Mouse (Mus musculus): ENCODE results near the gene Gm49342.
A peak's percentile ranks its signal among the peaks of the same experiment; 100 is the strongest.
"Not testable (repeated sequence)": the region's sequence is repeated elsewhere in the genome, so short reads cannot be mapped to it uniquely, and the experiment has no call there.

The Gm49342 gene

DNA sequence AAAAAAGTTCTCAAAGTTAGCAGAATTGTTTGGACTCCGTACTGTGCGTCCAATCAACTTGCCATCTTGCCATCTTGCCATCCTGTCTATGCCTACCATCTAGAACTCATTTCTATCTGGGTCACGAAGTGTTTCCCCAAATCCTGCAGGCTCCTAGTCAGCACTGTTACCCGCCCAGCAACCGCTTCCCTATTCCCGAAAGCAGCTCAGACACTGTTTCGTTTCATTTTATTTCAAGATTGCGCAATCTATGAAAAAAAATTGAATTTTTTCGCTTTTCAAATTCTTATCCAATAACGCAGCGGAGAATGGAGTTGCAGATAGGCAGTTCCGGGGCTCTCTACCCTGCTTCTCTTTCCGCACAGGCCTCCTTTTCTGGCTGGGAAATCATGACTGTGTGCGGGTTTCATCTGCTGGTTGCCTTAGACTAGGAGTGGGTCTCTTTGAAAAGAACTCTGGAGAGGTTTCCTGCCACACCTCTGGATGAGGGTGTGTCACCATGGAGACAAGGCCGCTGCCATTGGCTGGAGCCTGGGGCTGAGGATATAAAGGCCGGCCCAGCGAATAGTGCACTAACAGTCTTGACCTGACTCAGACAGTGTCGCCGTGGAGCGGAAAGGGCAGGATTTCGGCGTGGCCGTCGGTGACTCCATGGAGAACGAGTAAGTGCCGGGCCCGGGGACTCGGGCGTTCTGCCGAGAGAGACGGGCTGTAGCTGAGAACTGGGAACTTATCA is at the start of gene Gm49342:
Gm49342 (plus strand) TSS at position 586 of the 736 bp plus-strand sequence.
- DNase-seq = peak; percentile 77

DNA sequence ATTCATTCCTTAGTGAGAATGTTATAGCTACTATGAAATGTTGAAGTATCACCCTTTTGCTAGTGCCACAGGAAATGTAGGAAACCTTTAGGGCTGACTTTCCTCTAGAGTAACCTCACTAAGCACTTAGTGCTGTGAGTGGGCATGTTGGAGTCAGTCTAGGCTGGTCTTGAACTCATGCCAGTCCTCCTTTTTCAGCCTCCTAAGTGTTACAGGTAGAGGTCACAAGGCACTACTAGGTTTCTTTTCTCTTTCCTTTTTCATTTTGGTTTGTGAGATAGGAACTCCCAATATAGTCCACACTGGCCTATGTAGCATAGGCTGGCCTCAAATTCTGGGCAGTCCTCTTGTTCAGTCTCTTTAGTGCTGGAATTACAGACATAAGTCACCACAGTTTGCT is 48.9 kb upstream of the Gm49342 start:
- DNase-seq = no peak

GRCm38 (mm10) chr14:50895985-50896746 is 48.2 kb upstream of the Gm49342 start:
- no peak for DNase-seq

DNA sequence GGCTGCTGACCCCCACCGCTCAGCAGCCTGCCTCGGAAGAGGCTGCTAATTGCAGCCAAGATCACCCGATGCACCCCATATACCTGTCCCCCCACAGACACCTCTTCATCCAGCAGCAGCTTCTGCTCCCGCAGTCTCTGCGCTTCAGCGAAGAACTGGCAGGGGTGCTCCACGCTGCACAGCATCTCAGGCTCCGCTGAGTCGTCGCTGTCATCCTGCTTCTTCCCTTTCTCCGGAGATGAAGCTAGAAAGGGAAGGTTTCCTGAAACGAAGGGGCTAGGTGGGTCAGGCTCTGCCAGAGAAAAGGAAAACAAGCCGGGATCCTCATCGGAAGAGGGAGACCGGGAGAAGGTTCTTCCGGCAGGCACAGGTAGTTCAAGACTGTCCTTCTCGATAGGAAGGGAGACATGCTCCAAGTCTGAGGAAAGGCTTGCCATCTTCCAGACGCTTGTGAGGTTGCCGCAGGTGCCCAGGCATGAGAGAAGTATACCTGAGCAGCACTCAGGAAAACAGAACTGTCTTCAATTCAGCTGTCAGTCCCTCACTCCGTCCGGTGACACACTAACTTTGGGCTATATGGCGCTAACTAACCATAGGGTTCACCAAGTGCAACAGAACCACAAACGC is 47.5 kb upstream of the Gm49342 start:
- peak; percentile 36 for DNase-seq

DNA sequence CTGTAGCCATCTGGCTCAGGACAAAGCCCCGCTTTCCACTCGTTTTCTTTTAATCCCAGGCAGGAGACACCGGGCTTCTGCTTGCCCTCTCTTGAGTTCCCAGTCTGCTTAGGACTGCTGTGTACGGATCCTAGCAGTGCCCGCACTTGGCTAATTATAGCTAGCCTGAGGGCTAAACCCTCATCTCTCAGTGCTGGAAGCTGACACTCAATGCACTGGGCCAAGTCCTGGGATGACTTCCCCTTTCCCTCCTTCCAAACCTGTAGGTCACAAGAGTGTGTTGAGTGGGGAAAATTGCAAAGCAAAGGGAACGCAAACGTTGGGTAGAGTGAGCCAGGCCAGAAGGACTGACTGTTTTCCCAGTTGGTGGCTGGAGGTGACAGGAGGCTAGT is 46.9 kb upstream of the Gm49342 start, which contains the start of gene Klhl33:
Klhl33 (minus strand) TSS at position 134 of the 392 bp plus-strand sequence.
- DNase-seq = no peak

GRCm38 (mm10) chr14:50897992-50898391 is 46.3 kb upstream of the Gm49342 start:
- not testable (repeated sequence) for DNase-seq

GRCm38 (mm10) chr14:50903973-50904827 is 40.1 kb upstream of the Gm49342 start:
- no peak for DNase-seq

GRCm38 (mm10) chr14:50904828-50905129 is 39.5 kb upstream of the Gm49342 start:
- no peak for DNase-seq

DNA sequence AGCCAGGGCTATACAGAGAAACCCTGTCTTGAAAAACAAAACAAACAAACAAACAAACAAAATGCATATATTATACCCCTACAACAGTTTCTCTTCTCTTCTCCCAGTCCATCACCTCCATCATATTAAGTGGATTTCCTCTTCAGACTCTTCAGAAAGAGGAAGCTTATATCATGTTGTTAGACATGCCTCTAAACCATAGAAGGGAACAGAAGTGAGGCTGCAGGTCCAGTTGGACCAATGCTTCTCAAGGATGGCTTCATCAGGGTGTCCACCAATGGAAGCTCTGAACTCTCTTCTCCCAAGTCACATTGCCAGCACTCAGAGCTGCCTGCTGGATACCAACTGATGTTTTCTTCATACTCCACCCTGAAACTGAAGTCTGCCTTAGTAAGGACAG is 39.0 kb upstream of the Gm49342 start:
- not testable (repeated sequence) for DNase-seq

- DNase-seq = no peak
Measured at GRCm38 (mm10) chr14:50908126-50908525, 36.2 kb upstream of the Gm49342 start.

- no peak for DNase-seq
Measured at GRCm38 (mm10) chr14:50911356-50911755, 33.0 kb upstream of the Gm49342 start.

DNA sequence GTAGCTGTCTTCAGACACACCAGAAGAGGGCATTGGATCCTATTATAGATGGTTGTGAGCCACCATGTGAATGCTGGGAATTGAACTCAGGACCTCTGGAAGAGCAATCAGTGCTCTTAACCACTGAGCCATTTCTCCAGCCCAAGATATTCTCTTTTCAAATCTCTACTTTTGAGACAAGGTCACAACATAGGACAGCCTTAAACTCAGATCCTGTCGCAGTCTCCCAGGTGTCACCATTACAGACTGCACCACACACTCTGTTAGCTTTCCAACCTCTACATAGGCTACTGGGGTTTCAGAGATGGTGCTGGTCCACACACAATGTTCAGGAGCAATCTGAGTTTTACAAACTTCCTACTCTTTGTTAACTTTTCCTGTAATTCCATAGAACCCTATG is 20.9 kb upstream of the Gm49342 start:
- not testable (repeated sequence) for DNase-seq

DNA sequence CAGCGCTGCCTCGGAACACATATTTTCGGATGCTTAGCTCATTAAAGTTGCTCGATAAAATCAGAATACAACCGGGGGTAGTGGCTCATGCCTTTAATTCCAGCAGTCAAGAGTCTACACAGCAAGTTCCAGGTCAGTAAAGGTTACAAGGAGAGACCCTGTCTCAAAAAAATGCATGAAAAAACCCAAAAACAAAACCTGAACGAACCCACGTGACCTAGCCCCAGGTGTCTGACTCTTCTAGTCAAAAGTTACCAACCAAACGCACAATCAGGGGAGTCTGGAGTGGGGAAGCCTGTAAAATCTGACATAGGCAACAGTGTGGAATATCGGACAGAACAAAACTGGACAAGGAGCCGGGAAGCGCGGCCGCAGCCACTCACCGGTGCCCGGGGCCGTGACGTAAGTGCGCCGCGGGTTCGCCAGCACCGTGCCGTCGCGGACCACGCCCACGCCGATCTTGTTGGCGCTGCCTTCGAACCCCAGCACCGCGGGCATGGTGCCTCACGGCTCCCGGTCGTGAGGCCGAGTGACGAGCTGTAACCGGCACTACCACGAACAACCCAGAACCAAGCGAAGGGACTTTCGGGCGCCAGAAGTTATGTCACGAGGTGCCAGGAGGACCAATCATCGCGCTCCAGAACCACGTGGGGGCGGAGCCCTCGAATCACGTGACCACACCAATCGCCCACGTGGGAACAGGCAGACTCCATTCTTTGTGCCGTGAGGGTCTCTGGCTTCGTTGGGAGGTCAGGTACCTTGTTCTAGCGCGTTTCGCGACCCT is 19.8 kb upstream of the Gm49342 start, which contains the start of the genes Osgep and Apex1:
Osgep (minus strand) TSS at position 613 of the 784 bp plus-strand sequence.
Apex1 (plus strand) TSS at position 688 of the 784 bp plus-strand sequence.
- DNase-seq = peak; percentile 93

DNA sequence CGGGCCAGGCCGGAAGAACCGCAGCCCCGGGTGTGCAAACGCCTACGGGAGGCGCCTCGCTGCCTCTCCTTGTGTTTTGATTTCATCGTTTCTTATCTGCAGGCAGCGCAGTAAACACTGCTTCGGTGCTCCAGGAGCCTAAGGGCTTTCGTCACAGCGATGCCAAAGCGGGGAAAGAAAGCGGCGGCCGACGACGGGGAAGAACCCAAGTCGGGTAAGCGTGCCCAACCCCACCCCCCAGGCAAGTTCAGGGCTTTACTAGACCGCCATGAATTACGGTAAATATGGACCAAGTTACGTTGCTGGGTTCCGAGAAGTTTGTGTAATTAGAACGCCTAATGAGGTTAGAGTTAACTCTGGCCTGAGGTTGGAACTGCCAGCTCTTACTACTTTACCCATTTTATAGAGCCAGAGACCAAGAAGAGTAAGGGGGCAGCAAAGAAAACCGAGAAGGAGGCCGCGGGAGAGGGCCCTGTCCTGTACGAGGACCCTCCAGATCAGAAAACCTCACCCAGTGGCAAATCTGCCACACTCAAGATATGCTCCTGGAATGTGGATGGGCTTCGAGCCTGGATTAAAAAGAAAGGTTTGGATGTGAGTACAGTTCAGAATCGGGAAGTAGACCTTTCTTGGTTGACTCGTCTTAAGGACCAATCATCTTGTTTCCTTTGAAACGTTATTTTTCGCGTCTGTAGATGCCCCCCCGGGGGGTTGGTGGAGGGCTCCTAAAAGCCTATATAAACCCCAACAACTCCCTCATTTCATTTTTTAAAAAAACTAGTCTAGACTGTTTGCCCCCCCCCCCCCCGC is 19.0 kb upstream of the Gm49342 start:
- DNase-seq = no peak

GRCm38 (mm10) chr14:50927366-50927765 is 17.0 kb upstream of the Gm49342 start:
- DNase-seq = no peak

DNA sequence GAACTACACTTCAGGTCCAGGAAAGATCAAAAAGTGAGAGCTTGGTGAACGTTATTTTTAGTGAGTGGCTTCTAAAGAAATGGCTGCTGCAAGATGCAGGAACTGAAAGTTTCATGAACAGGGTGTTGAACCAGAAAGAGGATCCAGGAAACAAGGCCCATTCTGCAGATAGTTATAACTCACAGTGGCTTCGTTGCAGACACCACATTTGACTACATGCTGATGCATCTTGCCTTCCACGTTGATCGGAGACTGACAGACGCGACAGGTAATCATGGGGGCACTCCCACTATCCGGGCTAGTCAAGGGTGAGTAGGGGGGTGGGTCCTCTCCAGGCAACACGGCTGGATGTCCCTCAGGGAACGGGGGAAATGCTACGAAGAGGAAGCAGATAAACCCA is 14.4 kb upstream of the Gm49342 start:
- no peak for DNase-seq

GRCm38 (mm10) chr14:50930377-50930753 is 14.0 kb upstream of the Gm49342 start:
- DNase-seq = peak; percentile 45

DNA sequence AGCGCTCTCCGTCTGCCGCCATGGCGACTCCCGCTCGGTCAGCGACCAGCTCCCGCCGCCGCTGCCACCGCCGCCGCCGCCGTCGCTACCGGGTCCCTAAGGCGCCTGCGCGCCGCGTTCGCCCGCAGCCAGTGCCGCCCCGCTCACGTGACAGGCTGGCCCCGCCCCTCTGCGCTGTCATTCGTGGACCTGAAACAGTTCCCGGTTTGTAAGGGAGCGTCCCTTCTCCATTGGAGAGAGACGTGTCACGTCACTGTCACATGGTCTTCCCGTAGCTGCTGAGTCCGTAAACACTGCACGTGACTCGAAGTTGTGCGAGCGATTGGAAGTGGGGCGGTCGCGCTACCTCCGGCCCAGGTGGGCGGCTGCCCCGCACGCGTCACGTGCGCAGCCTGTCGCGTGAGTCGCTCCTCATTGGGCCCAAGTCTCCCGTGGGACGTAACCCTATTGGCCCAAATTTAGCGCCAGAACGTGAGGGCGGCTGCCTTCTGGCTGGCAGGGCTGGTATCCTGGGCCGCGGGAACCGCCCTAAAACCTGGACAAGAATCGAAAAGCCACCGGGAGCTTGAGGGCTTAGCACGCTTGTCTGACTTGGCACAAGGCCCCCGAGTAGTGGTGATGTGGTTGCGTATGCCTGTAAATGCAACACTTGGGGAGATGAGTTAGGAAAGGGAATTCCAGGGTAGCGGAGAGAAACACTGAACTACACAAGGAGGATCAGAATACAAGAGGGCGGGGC is 13.4 kb upstream of the Gm49342 start, which contains the start of the genes Pip4p1 and Pnp:
Pip4p1 (minus strand) TSS at position 103 of the 739 bp plus-strand sequence.
Pnp (plus strand) TSS at position 329 of the 739 bp plus-strand sequence.
- DNase-seq = peak; percentile 96

- no peak for DNase-seq
Measured at GRCm38 (mm10) chr14:50931493-50932020, 12.8 kb upstream of the Gm49342 start.

- no peak for DNase-seq
Measured at GRCm38 (mm10) chr14:50936649-50937048, 7.7 kb upstream of the Gm49342 start.
